Mouse (Mus musculus) MEL (cell line): Measurements from ENCODE around the gene Erc2. TPM values are rescaled to one million over a fixed set of nuclear protein-coding genes. Genes with fewer than 3 reads are reported as not detected.

Source experiments
- DNase-seq: peaks from one replicate; pipeline ENCODE4 v3.0.0; 2011; ENCODE audit warnings: low read depth, low spot score
- H3K27ac ChIP-seq: 2 replicates; pipeline ENCODE4 v1.5.1; 2012; ENCODE audit warnings: low read depth, mild to moderate bottlenecking, control low read depth, low read length, moderate library complexity; ENCODE audit not compliant: control insufficient read depth
- H3K27me3 ChIP-seq, 2 experiments: fragments of 150-350 bp in 1 of 2; sonication (generic) in 1 of 2; 2 replicates each; pipeline ENCODE4 v1.6.1; 2012; ENCODE audit warnings: low read length in 2 of 2, mild to moderate bottlenecking in 2 of 2, improper control_type of control experiment in 1 of 2, moderate library complexity in 1 of 2; ENCODE audit not compliant: insufficient read depth in 2 of 2, control insufficient read depth in 1 of 2
- H3K36me3 ChIP-seq, 2 experiments: 2 replicates each; pipeline ENCODE4 v1.6.1; 2012 to 2014; ENCODE audit warnings: low read length in 2 of 2, improper control_type of control experiment in 1 of 2, inconsistent platforms in 1 of 2, mild to moderate bottlenecking in 1 of 2; ENCODE audit not compliant: insufficient read depth in 2 of 2, control insufficient read depth in 1 of 2
- H3K4me1 ChIP-seq, 2 experiments: fragments of 150-350 bp in 1 of 2; sonication (generic) in 1 of 2; 2 replicates each; pipeline ENCODE4 v1.6.1; 2012; ENCODE audit warnings: low read length in 2 of 2, improper control_type of control experiment in 1 of 2, mild to moderate bottlenecking in 1 of 2; ENCODE audit not compliant: insufficient read depth in 2 of 2, control insufficient read depth in 1 of 2
- H3K4me3 ChIP-seq, 2 experiments: fragments of 150-350 bp in 1 of 2; sonication (generic) in 1 of 2; 2 replicates each; pipeline ENCODE4 v1.5.1; 2012; ENCODE audit warnings: low read depth in 2 of 2, low read length in 2 of 2, mild to moderate bottlenecking in 2 of 2, moderate library complexity in 2 of 2, control low read depth in 1 of 2, improper control_type of control experiment in 1 of 2; ENCODE audit not compliant: control insufficient read depth in 1 of 2, insufficient read depth in 1 of 2
- H3K79me2 ChIP-seq: 2 replicates; pipeline ENCODE4 v1.6.1; 2012; ENCODE audit warnings: mild to moderate bottlenecking, low read length, moderate library complexity; ENCODE audit not compliant: control insufficient read depth, poor library complexity, insufficient read depth
- H3K9ac ChIP-seq: 2 replicates; pipeline ENCODE4 v1.6.1; 2012; ENCODE audit warnings: low read depth, mild to moderate bottlenecking, control low read depth, low read length, moderate library complexity; ENCODE audit not compliant: control insufficient read depth, poor library complexity, severe bottlenecking
- H3K9me3 ChIP-seq: fragments of 150-350 bp; sonication (generic); replicated peaks from 2 replicates; pipeline ENCODE4 v1.6.1; 2012; ENCODE audit warnings: mild to moderate bottlenecking, low read length, improper control_type of control experiment, moderate library complexity; ENCODE audit not compliant: insufficient read depth
- CHD1 ChIP-seq: IDR thresholded peaks from 2 replicates; pipeline ENCODE4 v1.6.1; 2012; ENCODE audit warnings: low read depth, mild to moderate bottlenecking, inconsistent platforms, low read length, improper control_type of control experiment
- ELF1 ChIP-seq: IDR thresholded peaks from 2 replicates; pipeline ENCODE4 v1.6.1; 2014; ENCODE audit warnings: low read depth, mild to moderate bottlenecking, inconsistent platforms, low read length, improper control_type of control experiment, moderate library complexity
- GATA1 ChIP-seq: IDR thresholded peaks from 2 replicates; pipeline ENCODE4 v1.6.1; 2011; ENCODE audit warnings: low read depth, low read length, improper control_type of control experiment
- HCFC1 ChIP-seq: IDR thresholded peaks from 2 replicates; pipeline ENCODE4 v1.6.1; 2012; ENCODE audit warnings: low read depth, mild to moderate bottlenecking, inconsistent platforms, low read length, improper control_type of control experiment, moderate library complexity
- JUND ChIP-seq: IDR thresholded peaks from 2 replicates; pipeline ENCODE4 v1.6.1; 2011; ENCODE audit warnings: low read depth, mild to moderate bottlenecking, improper control_type of control experiment, low read length
- MAFK ChIP-seq: IDR thresholded peaks from 2 replicates; pipeline ENCODE4 v1.6.1; 2011; ENCODE audit warnings: low read depth, mild to moderate bottlenecking, low read length, improper control_type of control experiment, borderline replicate concordance
- MAX ChIP-seq: IDR thresholded peaks from 2 replicates; pipeline ENCODE4 v1.6.1; 2011; ENCODE audit warnings: low read length, improper control_type of control experiment
- MAZ ChIP-seq: IDR thresholded peaks from 2 replicates; pipeline ENCODE4 v1.6.1; 2012; ENCODE audit warnings: low read depth, mild to moderate bottlenecking, inconsistent platforms, low read length, improper control_type of control experiment
- MEF2A ChIP-seq: IDR thresholded peaks from 2 replicates; pipeline ENCODE4 v1.6.1; 2014; ENCODE audit warnings: low read depth, mild to moderate bottlenecking, inconsistent platforms, low read length, improper control_type of control experiment; ENCODE audit not compliant: poor library complexity, insufficient replicate concordance, severe bottlenecking; ENCODE audit errors: extremely low read depth
- MYB ChIP-seq: IDR thresholded peaks from 2 replicates; pipeline ENCODE4 v1.6.1; 2011; ENCODE audit warnings: mild to moderate bottlenecking, low read depth, low read length, improper control_type of control experiment
- NELFE ChIP-seq: IDR thresholded peaks from 2 replicates; pipeline ENCODE4 v1.6.1; 2011; ENCODE audit warnings: low read depth, low read length, improper control_type of control experiment
- POLR2AphosphoS2 ChIP-seq: IDR thresholded peaks from 2 replicates; pipeline ENCODE4 v1.6.1; 2011; ENCODE audit warnings: low read length, improper control_type of control experiment
- RCOR1 ChIP-seq: IDR thresholded peaks from 2 replicates; pipeline ENCODE4 v1.6.1; 2012; ENCODE audit warnings: low read depth, mild to moderate bottlenecking, inconsistent platforms, low read length, improper control_type of control experiment
- SIN3A ChIP-seq: IDR thresholded peaks from 2 replicates; pipeline ENCODE4 v1.6.1; 2012; ENCODE audit warnings: low read length, improper control_type of control experiment, inconsistent platforms
- SMC3 ChIP-seq: IDR thresholded peaks from 2 replicates; pipeline ENCODE4 v1.6.1; 2011; ENCODE audit warnings: low read depth, low read length, improper control_type of control experiment
- ZC3H11A ChIP-seq: IDR thresholded peaks from 2 replicates; pipeline ENCODE4 v1.6.1; 2012; ENCODE audit warnings: low read depth, mild to moderate bottlenecking, inconsistent platforms, low read length, improper control_type of control experiment
- ZMIZ1 ChIP-seq: IDR thresholded peaks from 2 replicates; pipeline ENCODE4 v1.6.1; 2012; ENCODE audit warnings: low read depth, mild to moderate bottlenecking, inconsistent platforms, low read length, improper control_type of control experiment, moderate library complexity
- ZNF384 ChIP-seq: IDR thresholded peaks from 2 replicates; pipeline ENCODE4 v1.6.1; 2012; ENCODE audit warnings: low read depth, mild to moderate bottlenecking, inconsistent platforms, low read length, improper control_type of control experiment
- polyA plus RNA-seq, 2 experiments: library from polyadenylated mRNA; stranded (reverse) in 1 of 2; unstranded in 1 of 2; fragments of >175 nt in 1 of 2; fragments of >200 nt in 1 of 2; gene quantifications; 2 replicates each; pipeline versions ENCODE4 v1.2.1 to v1.2.4; 2012; ENCODE audit warnings: low replicate concordance in 2 of 2, low read depth in 1 of 2; ENCODE audit not compliant: insufficient read length in 2 of 2, insufficient read depth in 1 of 2, missing spikeins in 1 of 2
- total RNA-seq: library from RNA; depleted of rRNA; stranded (reverse); fragments of 300-350 nt; gene quantifications from 2 replicates; pipeline ENCODE4 v1.2.3, GENCODE M21; 2012

The Erc2 gene
- total and polyA plus RNA-seq, 3 experiments, result not detected

- DNase-seq, result no peak
- Histone ChIP-seq H3K4me3 (no peak overlapping the region), H3K9me3 (no peaks in the 10 kb centered on the region), H3K79me2 (no peaks in the 10 kb centered on the region), H3K4me1 (no peaks in the 10 kb centered on the region), H3K27ac (no peak overlapping the region), H3K36me3 (no peaks in the 10 kb centered on the region), H3K27me3 (no peaks in the 10 kb centered on the region), H3K9ac (no peak overlapping the region)
- no peak for TF ChIP-seq SIN3A
- no peak for TF ChIP-seq CHD1
- no peak for TF ChIP-seq SMC3
- no peak for TF ChIP-seq ZNF384
- TF ChIP-seq ZMIZ1, result no peak
- no peak for TF ChIP-seq JUND
- TF ChIP-seq HCFC1, result no peak
- no peak for TF ChIP-seq ZC3H11A
- no peak for TF ChIP-seq RCOR1
- no peak for TF ChIP-seq MEF2A
- no peak for TF ChIP-seq POLR2AphosphoS2
- no peak for TF ChIP-seq GATA1
- TF ChIP-seq MAFK, result no peak
These were observed 490.9 kb downstream of the Erc2 start for GRCm38 (mm10) chr14:28113121-28113520.

GRCm38 (mm10) chr14:28120851-28121250, 498.6 kb downstream of the Erc2 start:
- Histone ChIP-seq H3K36me3 (no peaks in the 10 kb centered on the region), H3K79me2 (no peaks in the 10 kb centered on the region), H3K4me3 (no peak overlapping the region), H3K9me3 (no peaks in the 10 kb centered on the region), H3K9ac (no peak overlapping the region), H3K27ac (no peak overlapping the region), H3K27me3 (no peaks in the 10 kb centered on the region), H3K4me1 (no peaks in the 10 kb centered on the region)
- TF ChIP-seq MEF2A (no peak), ZC3H11A (no peak), SIN3A (no peak), MAZ (no peak), MYB (no peak), MAX (no peak), ZNF384 (no peak), ELF1 (no peak), JUND (no peak), HCFC1 (no peak), MAFK (no peak), NELFE (no peak)
- DNase-seq, result no peak
